Mouse (Mus musculus): ENCODE measurements around the gene Hmx1. TPM values are rescaled to one million over a fixed set of nuclear protein-coding genes. Genes with fewer than 3 reads are reported as not detected.

Hmx1 gene
- polyA plus RNA-seq, 2 experiments, result not detected

- Histone ChIP-seq H3K36me3 (replicated peaks; ENCODE audit: control insufficient read depth, insufficient read depth, low read depth) (no peaks in the 10 kb centered on the region), H3K27ac (no peak overlapping the region), H3K9ac (replicated peaks) (no peak overlapping the region), H3K9me3 (ENCODE audit: control insufficient read depth, low read length) (no peaks in the 10 kb centered on the region; the same call in 1 of the 2 replicates), H3K4me2 (ENCODE audit: low read depth) (no peak overlapping the region), H3K4me1 (replicated peaks; ENCODE audit: control insufficient read depth in 2 of 2, insufficient read depth in 2 of 2, low read length in 1 of 2) (no peaks in the 10 kb centered on the region), H3K4me3 (ENCODE audit: insufficient read depth in 1 of 2, low read depth in 2 of 2, low read length in 2 of 2) (no peak overlapping the region), H3K27me3 (ENCODE audit: control insufficient read depth, insufficient read depth, low read length) (no peaks in the 10 kb centered on the region)
- 49% methylated on average over 6 of the region's 6 CpGs for WGBS (ENCODE audit: insufficient replicate concordance)
- DNase-seq (ENCODE audit: low read depth in 3 of 3, low spot score in 3 of 3) (no peak), ATAC-seq (ENCODE audit: insufficient read depth) (no peak)
- TF ChIP-seq EP300 (IDR thresholded peaks at IDR 0.05; ENCODE audit: low read depth), result no peak
- TF ChIP-seq CTCF (IDR thresholded peaks at IDR 0.05; ENCODE audit: low read depth), result no peak
Observed at GRCm38 (mm10) chr5:35434703-35435102, 45.8 kb downstream of the Hmx1 start.

- no peak for ATAC-seq (ENCODE audit: insufficient read depth)
- 68% methylated on average over 6 of the region's 6 CpGs for WGBS (ENCODE audit: insufficient replicate concordance)
- TF ChIP-seq EP300 (IDR thresholded peaks at IDR 0.05; ENCODE audit: low read depth), result no peak
- TF ChIP-seq CTCF (IDR thresholded peaks at IDR 0.05; ENCODE audit: low read depth), result peak; percentile 12; the same call in 1 of the 2 replicates
Observed at GRCm38 (mm10) chr5:35438805-35439204, 49.9 kb downstream of the Hmx1 start.

GRCm38 (mm10) chr5:35440459-35440858, 51.6 kb downstream of the Hmx1 start:
- TF ChIP-seq EP300 (IDR thresholded peaks at IDR 0.05; ENCODE audit: low read depth) (no peak), CTCF (IDR thresholded peaks at IDR 0.05; ENCODE audit: low read depth) (no peak)
- WGBS (ENCODE audit: insufficient replicate concordance), result 68% methylated on average over 8 of the region's 8 CpGs
- Histone ChIP-seq H3K27me3 (ENCODE audit: control insufficient read depth, insufficient read depth, low read length) (no peaks in the 10 kb centered on the region), H3K4me3 (ENCODE audit: insufficient read depth in 1 of 2, low read depth in 2 of 2, low read length in 2 of 2) (no peak overlapping the region), H3K36me3 (replicated peaks; ENCODE audit: control insufficient read depth, insufficient read depth, low read depth) (no peaks in the 10 kb centered on the region), H3K9me3 (ENCODE audit: control insufficient read depth, low read length) (no peaks in the 10 kb centered on the region; the same call in 1 of the 2 replicates), H3K9ac (replicated peaks) (no peak overlapping the region), H3K4me1 (replicated peaks; ENCODE audit: control insufficient read depth in 2 of 2, insufficient read depth in 2 of 2, low read length in 1 of 2) (no peaks in the 10 kb centered on the region), H3K4me2 (ENCODE audit: low read depth) (no peak overlapping the region), H3K27ac (no peak overlapping the region)
- no peak for ATAC-seq (ENCODE audit: insufficient read depth)
- no peak for DNase-seq (ENCODE audit: low read depth in 3 of 3, low spot score in 3 of 3)

More at GRCm38 (mm10) chr5:35438805-35439204, 49.9 kb downstream of the Hmx1 start:
- H3K27me3 ChIP-seq (ENCODE audit: control insufficient read depth, insufficient read depth, low read length), result no peaks in the 10 kb centered on the region
- H3K4me2 ChIP-seq (ENCODE audit: low read depth), result no peak overlapping the region
- no peaks in the 10 kb centered on the region for H3K4me1 ChIP-seq (replicated peaks; ENCODE audit: control insufficient read depth in 2 of 2, insufficient read depth in 2 of 2, low read length in 1 of 2)
- no peak for DNase-seq (ENCODE audit: low read depth in 3 of 3, low spot score in 3 of 3)
- H3K4me3 ChIP-seq (ENCODE audit: insufficient read depth in 1 of 2, low read depth in 2 of 2, low read length in 2 of 2), result no peak overlapping the region
- no peaks in the 10 kb centered on the region; the same call in 1 of the 2 replicates for H3K9me3 ChIP-seq (ENCODE audit: control insufficient read depth, low read length)
- H3K27ac ChIP-seq, result no peak overlapping the region
- H3K9ac ChIP-seq (replicated peaks), result no peak overlapping the region
- no peaks in the 10 kb centered on the region for H3K36me3 ChIP-seq (replicated peaks; ENCODE audit: control insufficient read depth, insufficient read depth, low read depth)

- ATAC-seq (ENCODE audit: insufficient read depth) (no peak), DNase-seq (ENCODE audit: low read depth in 3 of 3, low spot score in 3 of 3) (no peak)
- no peak overlapping the region for H3K4me3 ChIP-seq (ENCODE audit: insufficient read depth in 1 of 2, low read depth in 2 of 2, low read length in 2 of 2)
- no peak for TF ChIP-seq EP300 (IDR thresholded peaks at IDR 0.05; ENCODE audit: low read depth)
- no peak for TF ChIP-seq CTCF (IDR thresholded peaks at IDR 0.05; ENCODE audit: low read depth)
- H3K4me1 ChIP-seq (replicated peaks; ENCODE audit: control insufficient read depth in 2 of 2, insufficient read depth in 2 of 2, low read length in 1 of 2), result no peaks in the 10 kb centered on the region
- 55% methylated on average over 9 of the region's 9 CpGs for WGBS (ENCODE audit: insufficient replicate concordance)
- no peaks in the 10 kb centered on the region for H3K27me3 ChIP-seq (ENCODE audit: control insufficient read depth, insufficient read depth, low read length)
- H3K9ac ChIP-seq (replicated peaks), result no peak overlapping the region
- H3K9me3 ChIP-seq (ENCODE audit: control insufficient read depth, low read length), result no peaks in the 10 kb centered on the region; the same call in 1 of the 2 replicates
- no peaks in the 10 kb centered on the region for H3K36me3 ChIP-seq (replicated peaks; ENCODE audit: control insufficient read depth, insufficient read depth, low read depth)
- H3K4me2 ChIP-seq (ENCODE audit: low read depth), result no peak overlapping the region
- no peak overlapping the region for H3K27ac ChIP-seq
Observed at GRCm38 (mm10) chr5:35441411-35441810, 52.5 kb downstream of the Hmx1 start.

GRCm38 (mm10) chr5:35444731-35445130, 55.8 kb downstream of the Hmx1 start:
- H3K9ac ChIP-seq (replicated peaks), result no peak overlapping the region
- H3K27ac ChIP-seq, result no peak overlapping the region
- ATAC-seq (ENCODE audit: insufficient read depth) (no peak), DNase-seq (ENCODE audit: low read depth in 3 of 3, low spot score in 3 of 3) (no peak)
- TF ChIP-seq EP300 (IDR thresholded peaks at IDR 0.05; ENCODE audit: low read depth), result no peak
- TF ChIP-seq CTCF (IDR thresholded peaks at IDR 0.05; ENCODE audit: low read depth), result no peak
- no peak overlapping the region for H3K4me2 ChIP-seq (ENCODE audit: low read depth)
- 65% methylated on average over 12 of the region's 12 CpGs for WGBS (ENCODE audit: insufficient replicate concordance)
- no peak overlapping the region for H3K4me3 ChIP-seq (ENCODE audit: insufficient read depth in 1 of 2, low read depth in 2 of 2, low read length in 2 of 2)
- H3K36me3 ChIP-seq (replicated peaks; ENCODE audit: control insufficient read depth, insufficient read depth, low read depth), result no peaks in the 10 kb centered on the region
- no peaks in the 10 kb centered on the region for H3K9me3 ChIP-seq (ENCODE audit: control insufficient read depth, low read length)
- H3K4me1 ChIP-seq (replicated peaks; ENCODE audit: control insufficient read depth in 2 of 2, insufficient read depth in 2 of 2, low read length in 1 of 2), result no peaks in the 10 kb centered on the region
- no peaks in the 10 kb centered on the region for H3K27me3 ChIP-seq (ENCODE audit: control insufficient read depth, insufficient read depth, low read length)
